Mouse (Mus musculus) forebrain, embryonic 10.5 days (tissue): Measurements from ENCODE around the gene Klf3. TPM values are rescaled to one million over a fixed set of nuclear protein-coding genes. Genes with fewer than 3 reads are reported as not detected.

Source experiments
- DNase-seq: peaks from one replicate; pipeline ENCODE4 v3.0.0-alpha.2; 2017; ENCODE audit warnings: low spot score; ENCODE audit errors: extremely low spot score
- H3K27ac ChIP-seq: fragments of 300-500 bp; sonication (generic); 2 replicates; pipeline ENCODE4 v1.5.1; 2016; ENCODE audit warnings: mild to moderate bottlenecking
- H3K27me3 ChIP-seq: fragments of 300-500 bp; sonication (generic); 2 replicates; pipeline ENCODE4 v1.6.1; 2016; ENCODE audit warnings: mild to moderate bottlenecking; ENCODE audit not compliant: poor library complexity, severe bottlenecking
- H3K36me3 ChIP-seq: fragments of 300-500 bp; sonication (generic); replicated peaks from 2 replicates; pipeline ENCODE4 v1.6.1; 2016; ENCODE audit warnings: mild to moderate bottlenecking, moderate library complexity
- H3K4me1 ChIP-seq: fragments of 300-500 bp; sonication (generic); 2 replicates; pipeline ENCODE4 v1.6.1; 2016
- H3K4me3 ChIP-seq: fragments of 300-500 bp; sonication (generic); 2 replicates; pipeline ENCODE4 v1.5.1; 2016; ENCODE audit warnings: mild to moderate bottlenecking, moderate library complexity
- H3K9me3 ChIP-seq: fragments of 300-500 bp; sonication (generic); 2 replicates; pipeline ENCODE4 v1.6.1; 2016; ENCODE audit warnings: mild to moderate bottlenecking, moderate library complexity
- WGBS: fragments of 180-500 bp; shearing (Covaris S2); methylation state at CpG from one replicate; pipeline ENCODE4 v1.1.7; 2016; 5-methylcytosine and 5-hydroxymethylcytosine counted together
- polyA plus RNA-seq: library from polyadenylated mRNA; unstranded; fragments of >200 nt; fragmentation: Nextera tagmentation; extraction: Ambion mirVana; gene quantifications from 2 replicates; pipeline ENCODE4 v1.2.1, GENCODE M21; 2016

The Klf3 gene
- 43.0 and 50.0 TPM in 2 replicates for polyA plus RNA-seq

DNA sequence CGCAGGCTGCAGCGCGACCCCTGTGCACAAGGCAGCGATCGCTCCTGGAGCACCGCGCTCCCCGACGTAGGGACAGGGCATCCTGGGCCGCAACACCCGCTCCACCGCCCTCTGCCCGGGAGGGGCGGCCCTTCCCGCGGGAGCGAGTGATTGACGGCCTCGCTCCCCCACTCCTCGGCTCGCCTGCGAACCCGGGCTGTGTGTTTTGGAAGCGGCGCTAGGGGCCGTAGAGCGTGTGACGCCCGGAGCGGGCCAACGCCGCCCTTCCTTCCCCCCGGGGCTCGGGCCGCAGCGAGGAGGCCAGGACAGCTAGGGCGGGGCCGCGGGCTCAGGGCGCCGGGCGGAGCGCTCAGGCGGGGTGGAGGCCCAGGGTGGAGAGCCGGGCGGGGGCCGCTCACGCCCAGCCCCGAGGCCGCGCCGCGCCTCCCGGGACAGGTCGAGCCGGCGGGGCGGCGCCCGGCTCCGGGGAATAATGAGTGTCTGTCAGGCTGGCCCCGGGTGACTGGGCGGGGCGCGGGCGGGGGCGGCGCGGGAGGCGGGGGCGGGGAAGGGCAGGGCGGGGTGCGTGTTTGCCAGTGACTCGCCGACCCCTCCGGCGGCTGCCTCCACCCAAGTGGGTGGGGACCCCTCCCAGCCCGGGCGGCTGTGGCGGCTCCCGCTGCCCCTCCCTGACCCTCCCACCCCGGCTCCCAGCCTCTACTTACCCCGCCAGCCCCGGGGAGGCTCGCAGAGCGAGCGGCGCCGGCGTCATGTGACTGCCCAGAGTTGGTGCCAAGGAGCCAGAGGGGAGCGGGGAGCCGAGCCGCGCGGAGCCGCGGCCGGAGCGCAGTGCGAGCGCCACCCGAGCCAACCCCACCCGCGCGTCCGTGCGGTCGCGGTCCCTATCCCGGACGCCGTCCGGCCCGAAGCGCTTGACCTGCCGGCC lies at the start of gene Klf3:
Gene Klf3 (plus strand): TSS at position 594 of the 925 bp plus-strand sequence.
- under 1% methylated on average over 71 of the region's 116 CpGs for WGBS

DNA sequence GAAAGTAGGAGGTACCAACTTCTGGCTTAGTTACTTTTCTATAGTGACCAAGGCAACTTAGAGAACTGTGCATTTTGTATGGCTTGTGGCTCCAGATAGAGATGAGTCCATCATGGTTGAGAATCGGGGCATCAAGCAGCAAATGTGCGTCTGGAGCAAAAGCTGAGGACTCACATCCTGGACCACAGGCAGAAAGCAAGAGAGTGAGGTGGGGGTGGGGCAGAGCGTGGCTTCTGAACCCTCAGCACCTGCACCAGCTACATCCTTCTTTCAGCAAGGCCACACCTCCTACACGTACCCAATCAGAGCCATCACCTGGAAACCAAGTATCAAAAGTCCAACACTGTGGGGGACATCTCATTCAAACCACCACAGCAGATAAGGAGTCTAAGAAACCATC lies 40.9 kb upstream of the Klf3 start:
- H3K27me3 ChIP-seq: no peaks in the 10 kb centered on the region
- peaks cover 5% of the 10 kb centered on the region for H3K9me3 ChIP-seq
- WGBS: 90% methylated on average over 4 of the region's 4 CpGs
- H3K36me3 ChIP-seq: no peaks in the 10 kb centered on the region
- no peak overlapping the region for H3K27ac ChIP-seq
- no peak overlapping the region for H3K4me3 ChIP-seq
- no peak for DNase-seq
- no peaks in the 10 kb centered on the region for H3K4me1 ChIP-seq

More for the DNA sequence above, at the start of gene Klf3:
- Histone ChIP-seq H3K36me3 (peaks cover 13% of the 10 kb centered on the region), H3K9me3 (peaks cover 6% of the 10 kb centered on the region; the same call in 1 of the 2 replicates), H3K4me1 (peaks cover 67% of the 10 kb centered on the region), H3K27me3 (no peaks in the 10 kb centered on the region), H3K27ac (peak within 1 kb of the TSS; percentile 99), H3K4me3 (peak within 1 kb of the TSS; percentile 93)
- peak; percentile 90 for DNase-seq

DNA sequence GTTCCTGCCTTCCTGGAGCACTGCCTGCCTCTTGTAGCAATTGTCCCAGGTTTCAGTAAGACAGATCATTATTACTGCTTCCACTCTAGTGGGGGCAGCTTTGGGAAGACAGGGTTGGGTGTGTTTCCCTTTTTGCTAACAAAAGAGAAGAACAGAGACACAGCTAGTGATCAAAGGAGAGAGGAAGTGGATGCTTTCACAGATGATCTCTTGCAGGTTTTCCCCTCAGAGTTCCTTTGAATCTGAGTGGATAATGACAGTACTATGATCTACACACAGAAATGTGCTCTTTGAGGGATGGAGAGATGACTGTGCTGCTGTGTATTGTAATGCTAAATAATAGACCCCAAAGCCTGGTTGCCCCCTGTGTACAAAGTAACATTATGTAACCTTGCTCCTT lies 38.7 kb upstream of the Klf3 start:
- Histone ChIP-seq H3K27me3 (no peaks in the 10 kb centered on the region), H3K27ac (no peak overlapping the region), H3K4me1 (no peaks in the 10 kb centered on the region), H3K4me3 (no peak overlapping the region), H3K9me3 (peaks cover 18% of the 10 kb centered on the region), H3K36me3 (no peaks in the 10 kb centered on the region)
- DNase-seq: no peak

DNA sequence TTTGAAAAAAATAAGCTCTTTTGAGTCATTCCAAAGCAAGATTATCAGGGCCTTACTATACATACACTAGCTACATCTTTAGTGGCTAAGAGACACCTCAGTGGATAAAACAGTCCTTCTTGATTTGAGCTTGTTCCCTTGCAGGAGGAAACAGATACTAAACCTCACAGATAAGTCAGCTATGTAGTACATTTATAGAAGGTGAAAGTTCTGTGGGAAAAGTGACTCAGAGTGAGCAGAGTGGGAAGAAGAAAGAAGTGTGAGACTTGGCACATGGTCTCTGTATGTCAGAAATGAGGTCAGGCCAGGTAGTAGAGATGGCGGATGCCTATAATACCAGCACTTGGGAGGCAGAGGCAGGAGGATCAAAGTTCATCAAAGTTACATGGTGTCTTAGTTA lies 37.4 kb upstream of the Klf3 start:
- no peak overlapping the region for H3K4me3 ChIP-seq
- DNase-seq: no peak
- peaks cover 14% of the 10 kb centered on the region; the same call in 1 of the 2 replicates for H3K9me3 ChIP-seq
- WGBS: 100% methylated on average over 1 of the region's 1 CpGs
- H3K27ac ChIP-seq: no peak overlapping the region
- H3K27me3 ChIP-seq: no peaks in the 10 kb centered on the region
- no peaks in the 10 kb centered on the region for H3K4me1 ChIP-seq
- no peaks in the 10 kb centered on the region for H3K36me3 ChIP-seq

DNA sequence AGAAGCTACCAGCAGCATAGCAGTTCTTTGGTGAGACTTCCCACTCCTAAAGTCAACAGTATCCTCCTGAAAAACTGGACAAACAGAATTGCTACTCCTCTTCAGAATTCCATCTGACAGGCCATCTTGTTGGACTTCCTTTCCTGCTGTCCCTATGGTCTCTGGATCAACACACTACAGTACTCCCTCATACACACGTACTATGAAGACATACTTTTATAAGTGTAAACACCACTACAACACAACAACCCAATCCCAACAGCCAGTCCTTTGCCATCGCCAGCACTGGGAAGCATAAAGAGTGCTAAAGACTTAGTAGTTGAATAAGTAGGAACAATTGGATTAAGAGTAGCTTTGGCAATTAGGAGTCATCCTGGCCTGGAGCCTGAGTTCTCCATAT lies 36.6 kb upstream of the Klf3 start:
- H3K27ac ChIP-seq: no peak overlapping the region
- no peak for DNase-seq

DNA sequence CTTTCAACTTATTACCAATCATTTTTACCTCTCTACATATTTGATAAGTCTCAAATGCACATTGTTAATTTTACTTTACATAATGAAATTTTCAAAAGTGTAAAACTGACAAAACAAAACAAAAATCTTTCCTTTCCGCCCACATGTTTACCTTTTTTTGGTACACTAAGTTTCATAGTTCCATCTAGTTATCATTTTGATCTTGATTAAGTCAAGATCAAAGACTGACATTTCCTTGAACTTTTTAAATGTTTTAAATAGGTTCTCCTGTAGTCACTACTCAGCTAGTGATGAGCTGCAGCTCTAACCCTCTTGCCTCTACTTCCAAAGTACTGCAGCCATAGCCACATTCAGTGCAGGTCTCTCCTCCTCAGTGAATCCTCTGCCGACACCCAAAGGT lies 31.6 kb upstream of the Klf3 start:
- H3K27ac ChIP-seq: no peak overlapping the region
- peaks cover 14% of the 10 kb centered on the region; the same call in 1 of the 2 replicates for H3K9me3 ChIP-seq
- 93% methylated on average over 2 of the region's 2 CpGs for WGBS
- no peaks in the 10 kb centered on the region for H3K4me1 ChIP-seq
- DNase-seq: no peak
- no peaks in the 10 kb centered on the region for H3K27me3 ChIP-seq
- no peaks in the 10 kb centered on the region for H3K36me3 ChIP-seq
- H3K4me3 ChIP-seq: no peak overlapping the region

More for the DNA sequence above, 36.6 kb upstream of the Klf3 start:
- no peaks in the 10 kb centered on the region for H3K4me1 ChIP-seq
- peaks cover 14% of the 10 kb centered on the region; the same call in 1 of the 2 replicates for H3K9me3 ChIP-seq
- 93% methylated on average over 2 of the region's 2 CpGs for WGBS
- no peaks in the 10 kb centered on the region for H3K27me3 ChIP-seq
- no peak overlapping the region for H3K4me3 ChIP-seq
- H3K36me3 ChIP-seq: no peaks in the 10 kb centered on the region

DNA sequence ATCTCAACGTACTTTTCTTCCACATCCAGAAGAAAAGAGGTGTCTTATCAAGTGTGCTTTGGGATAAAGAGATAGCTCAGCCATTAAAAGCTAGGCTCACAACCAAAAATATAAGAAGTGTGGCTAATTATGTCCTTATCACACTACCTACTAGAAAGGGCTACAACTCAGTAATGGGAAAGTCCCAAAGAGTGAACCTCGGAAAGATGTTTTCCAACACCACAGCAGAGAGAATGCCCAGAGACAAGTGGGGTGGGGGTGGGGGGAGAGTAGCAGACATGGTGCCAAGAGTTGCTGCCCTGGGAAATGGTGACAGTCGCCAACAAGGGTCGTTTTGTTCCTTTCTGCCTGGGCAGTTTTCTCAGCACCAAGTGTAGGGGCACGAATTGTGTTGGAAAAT lies 25.0 kb upstream of the Klf3 start:
- DNase-seq: no peak
- Histone ChIP-seq H3K4me1 (peaks cover 9% of the 10 kb centered on the region), H3K9me3 (no peaks in the 10 kb centered on the region), H3K4me3 (no peak overlapping the region), H3K27ac (no peak overlapping the region), H3K27me3 (no peaks in the 10 kb centered on the region), H3K36me3 (no peaks in the 10 kb centered on the region)
- 87% methylated on average over 5 of the region's 5 CpGs for WGBS

DNA sequence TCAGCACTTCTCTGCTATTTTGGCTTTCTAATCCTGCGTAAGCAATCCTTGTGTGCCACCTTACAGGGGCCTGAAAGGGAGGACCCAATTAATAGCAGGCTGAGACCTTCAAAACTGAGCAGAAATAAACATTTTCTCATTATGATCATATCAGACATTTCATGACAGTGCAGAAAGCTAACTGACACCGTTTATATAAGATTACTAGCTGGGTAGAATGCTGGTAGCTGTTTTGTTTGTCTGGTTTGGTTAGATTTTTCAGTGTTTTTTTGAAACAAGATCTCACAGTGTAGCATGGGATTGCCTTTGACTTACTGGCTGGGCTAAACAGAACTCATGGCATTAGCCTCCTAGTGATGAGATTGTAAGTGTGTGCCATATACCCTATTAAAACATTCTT lies 23.9 kb upstream of the Klf3 start:
- H3K4me1 ChIP-seq: peaks cover 9% of the 10 kb centered on the region
- no peaks in the 10 kb centered on the region for H3K27me3 ChIP-seq
- H3K27ac ChIP-seq: no peak overlapping the region
- WGBS: 84% methylated on average over 2 of the region's 2 CpGs
- H3K36me3 ChIP-seq: no peaks in the 10 kb centered on the region
- H3K4me3 ChIP-seq: no peak overlapping the region
- no peak for DNase-seq
- no peaks in the 10 kb centered on the region for H3K9me3 ChIP-seq

DNA sequence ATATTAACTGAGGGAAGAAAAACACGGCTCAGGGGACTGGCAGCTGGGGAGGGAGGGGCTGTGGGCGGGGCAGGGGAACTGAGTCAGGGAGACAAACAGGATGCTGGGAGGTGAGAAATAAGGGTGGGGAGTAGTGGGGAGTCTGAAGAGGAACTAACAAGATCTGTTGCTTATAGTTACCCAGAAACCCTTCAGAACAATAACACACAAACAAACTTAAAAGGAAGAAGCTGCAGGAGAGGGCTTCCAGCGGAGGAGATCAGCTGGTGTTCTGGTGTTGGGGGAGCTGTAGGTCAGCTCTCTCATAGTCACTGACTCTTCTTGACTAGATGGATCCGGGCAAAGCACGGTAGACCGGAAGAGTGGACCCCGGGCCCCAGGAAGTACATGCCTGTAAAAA lies 22.4 kb upstream of the Klf3 start:
- WGBS: 81% methylated on average over 7 of the region's 7 CpGs
- H3K27ac ChIP-seq: no peak overlapping the region
- H3K9me3 ChIP-seq: no peaks in the 10 kb centered on the region
- H3K36me3 ChIP-seq: no peaks in the 10 kb centered on the region
- no peak for DNase-seq
- H3K27me3 ChIP-seq: no peaks in the 10 kb centered on the region
- no peak overlapping the region for H3K4me3 ChIP-seq
- peaks cover 9% of the 10 kb centered on the region for H3K4me1 ChIP-seq

DNA sequence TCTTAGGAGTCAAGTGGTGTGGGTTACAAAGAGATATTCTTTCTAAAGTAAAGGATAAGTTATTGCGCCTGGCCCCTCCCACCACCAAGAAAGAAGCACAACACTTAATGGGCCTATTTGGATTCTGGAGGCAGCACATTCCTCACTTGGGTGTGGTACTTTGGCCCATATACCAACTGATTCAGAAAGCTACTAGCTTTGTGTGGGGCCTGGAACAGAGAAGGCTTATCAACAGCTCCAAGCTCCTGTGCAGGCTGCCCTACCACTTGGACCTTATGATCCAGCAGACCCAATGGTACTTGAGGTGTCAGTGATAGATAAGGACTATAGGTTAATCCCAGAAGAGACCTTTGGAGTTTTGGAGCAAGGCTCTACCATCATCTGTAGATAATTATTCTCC lies 15.0 kb upstream of the Klf3 start:
- Histone ChIP-seq H3K4me1 (no peaks in the 10 kb centered on the region), H3K9me3 (no peaks in the 10 kb centered on the region), H3K27ac (no peak overlapping the region), H3K36me3 (no peaks in the 10 kb centered on the region), H3K4me3 (no peak overlapping the region), H3K27me3 (no peaks in the 10 kb centered on the region)
- 97% methylated on average over 1 of the region's 1 CpGs for WGBS
- no peak for DNase-seq

DNA sequence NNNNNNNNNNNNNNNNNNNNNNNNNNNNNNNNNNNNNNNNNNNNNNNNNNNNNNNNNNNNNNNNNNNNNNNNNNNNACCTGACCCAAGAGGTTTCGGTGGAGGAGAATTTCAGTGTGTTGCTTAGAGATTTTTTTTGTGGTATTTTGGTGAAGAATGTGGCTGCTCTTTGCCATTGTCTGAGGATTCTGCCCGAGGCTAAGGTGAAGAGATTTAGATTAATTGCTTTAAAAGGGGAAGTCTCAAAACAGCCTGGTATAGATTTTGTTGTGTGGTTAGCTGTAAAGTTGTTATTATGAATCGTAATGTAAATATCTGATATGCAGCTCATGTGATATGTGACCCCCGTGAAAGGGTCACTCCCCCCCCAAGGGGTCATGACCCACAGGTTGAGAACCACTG lies 5.0 kb upstream of the Klf3 start:
- DNase-seq: no peak
- H3K27ac ChIP-seq: no peak overlapping the region
- H3K36me3 ChIP-seq: peaks cover 13% of the 10 kb centered on the region
- peaks cover 17% of the 10 kb centered on the region; the same call in 1 of the 2 replicates for H3K9me3 ChIP-seq
- peaks cover 31% of the 10 kb centered on the region for H3K4me1 ChIP-seq
- H3K4me3 ChIP-seq: no peak overlapping the region
- 78% methylated on average over 4 of the region's 4 CpGs for WGBS
- H3K27me3 ChIP-seq: no peaks in the 10 kb centered on the region

DNA sequence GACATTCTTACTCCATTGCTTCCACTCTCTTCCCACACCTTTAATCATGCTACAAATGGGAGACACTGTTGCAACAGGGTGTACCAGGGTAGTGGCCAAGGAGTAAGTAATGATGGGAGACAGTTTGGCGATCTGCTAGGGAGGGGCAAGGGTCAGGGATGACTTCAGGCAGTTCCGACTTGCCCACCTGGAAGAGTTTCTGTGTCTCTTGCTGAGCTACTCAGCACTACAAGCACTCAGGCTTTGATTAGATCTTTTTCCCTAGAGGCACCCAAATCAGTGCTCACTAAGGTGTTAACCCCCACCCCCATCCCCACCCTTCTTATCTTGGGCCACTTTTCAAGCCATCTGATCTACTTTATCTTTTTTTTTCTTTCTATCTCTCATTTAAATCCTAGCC lies 1.6 kb upstream of the Klf3 start:
- H3K9me3 ChIP-seq: peaks cover 6% of the 10 kb centered on the region; the same call in 1 of the 2 replicates
- H3K36me3 ChIP-seq: peaks cover 13% of the 10 kb centered on the region
- no peak overlapping the region for H3K27ac ChIP-seq
- no peaks in the 10 kb centered on the region for H3K27me3 ChIP-seq
- 74% methylated on average over 2 of the region's 2 CpGs for WGBS
- H3K4me3 ChIP-seq: no peak overlapping the region; the same call in 1 of the 2 replicates
- peaks cover 55% of the 10 kb centered on the region for H3K4me1 ChIP-seq
- DNase-seq: no peak

DNA sequence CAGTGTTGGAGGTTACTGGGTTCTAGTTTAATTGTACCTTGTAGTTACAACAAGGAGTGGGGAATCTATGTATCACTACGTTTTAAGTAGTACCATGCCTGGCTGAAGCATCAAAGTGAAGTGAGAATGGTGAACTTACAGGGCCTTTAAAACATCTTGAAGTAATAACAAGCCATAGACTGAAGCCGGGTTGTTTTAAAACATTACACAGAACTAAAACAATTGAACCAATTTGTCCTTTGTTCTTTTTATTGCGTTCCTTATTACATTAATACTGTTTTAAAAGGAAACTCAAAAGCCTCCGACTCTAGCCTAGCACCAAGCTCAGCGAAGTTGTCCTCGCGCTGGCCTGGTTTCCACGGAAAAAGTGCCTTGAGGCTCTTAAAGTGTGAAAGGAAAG lies 1.0 kb upstream of the Klf3 start:
- Histone ChIP-seq H3K36me3 (peaks cover 13% of the 10 kb centered on the region), H3K4me3 (peak overlapping the region; percentile 93), H3K27ac (peak overlapping the region; percentile 99), H3K27me3 (no peaks in the 10 kb centered on the region), H3K4me1 (peaks cover 61% of the 10 kb centered on the region), H3K9me3 (peaks cover 6% of the 10 kb centered on the region; the same call in 1 of the 2 replicates)
- no peak for DNase-seq
- WGBS: 4% methylated on average over 8 of the region's 8 CpGs
